Mouse (Mus musculus) limb, embryonic 14.5 days (tissue): ENCODE results near the gene Pck2. TPM values are rescaled to one million over a fixed set of nuclear protein-coding genes. Genes with fewer than 3 reads are reported as not detected.

Source experiments
- ATAC-seq: fragments of 200-750 bp; cut with Nextera tagmentation; 2 replicates; pipeline ENCODE4 v1.8.0; 2017; ENCODE audit warnings: low read depth, moderate number of reproducible peaks, moderate TSS enrichment; ENCODE audit not compliant: low FRiP score
- DNase-seq: peaks from one replicate; pipeline ENCODE4 v3.0.0-alpha.2; 2015; ENCODE audit warnings: low spot score
- H3K27ac ChIP-seq: fragments of 300-500 bp; sonication (generic); replicated peaks from 2 replicates; pipeline ENCODE4 v1.5.1; 2014; ENCODE audit warnings: low read depth, mild to moderate bottlenecking, low read length, moderate library complexity, mixed read lengths
- H3K27me3 ChIP-seq: fragments of 300-500 bp; sonication (generic); 2 replicates; pipeline ENCODE4 v1.6.1; 2014; ENCODE audit warnings: low read length, mixed read lengths; ENCODE audit not compliant: control insufficient read depth, insufficient read depth
- H3K36me3 ChIP-seq: fragments of 300-500 bp; sonication (generic); 2 replicates; pipeline ENCODE4 v1.6.1; 2014; ENCODE audit warnings: mild to moderate bottlenecking, low read length, moderate library complexity, mixed read lengths; ENCODE audit not compliant: control insufficient read depth, insufficient read depth
- H3K4me1 ChIP-seq: fragments of 300-500 bp; sonication (generic); 2 replicates; pipeline ENCODE4 v1.6.1; 2014; ENCODE audit warnings: antibody characterized with exemption, low read length, mixed read lengths; ENCODE audit not compliant: control insufficient read depth, insufficient read depth
- H3K4me2 ChIP-seq: fragments of 300-500 bp; sonication (generic); replicated peaks from 2 replicates; pipeline ENCODE4 v1.6.1; 2014; ENCODE audit warnings: low read depth, mild to moderate bottlenecking, low read length, moderate library complexity; ENCODE audit not compliant: severe bottlenecking
- H3K4me3 ChIP-seq: fragments of 300-500 bp; sonication (generic); replicated peaks from 2 replicates; pipeline ENCODE4 v1.5.1; 2014; ENCODE audit warnings: low read length
- H3K9ac ChIP-seq: fragments of 300-500 bp; sonication (generic); 2 replicates; pipeline ENCODE4 v1.6.1; 2014; ENCODE audit warnings: mild to moderate bottlenecking, low read depth, low read length, moderate library complexity; ENCODE audit not compliant: severe bottlenecking
- H3K9me3 ChIP-seq: fragments of 300-500 bp; sonication (generic); 2 replicates; pipeline ENCODE4 v1.6.1; 2016; ENCODE audit warnings: low read length; ENCODE audit not compliant: control insufficient read depth
- POLR2A ChIP-seq: fragments of 200-500 bp; IDR thresholded peaks from 2 replicates; pipeline ENCODE4 v1.8.0; 2012; ENCODE audit warnings: inconsistent platforms, mild to moderate bottlenecking, moderate library complexity, borderline replicate concordance; ENCODE audit not compliant: insufficient read depth, insufficient read length; ENCODE audit errors: extremely low read depth
- WGBS: fragments of 180-500 bp; shearing (Covaris S2); extraction: QIAGEN DNeasy Blood & Tissue Kit; methylation state at CpG from one replicate; pipeline ENCODE4 v1.1.7; 2014; 5-methylcytosine and 5-hydroxymethylcytosine counted together
- polyA plus RNA-seq, 2 experiments: library from polyadenylated mRNA; depleted of rRNA in 1 of 2; stranded (reverse) in 1 of 2; unstranded in 1 of 2; fragments of >200 nt; fragmentation: Nextera tagmentation in 1 of 2; extraction: Ambion mirVana in 1 of 2; gene quantifications; 2 replicates each; pipeline versions ENCODE4 v1.2.1 to v1.2.3; 2012 to 2014

Gene Pck2
- polyA plus RNA-seq, 2 experiments = 22.5 to 39.3 TPM

GRCm38 (mm10) chr14:55509540-55509939 is 30.5 kb upstream of the Pck2 start:
- Histone ChIP-seq H3K36me3 (no peaks in the 10 kb centered on the region), H3K27me3 (no peaks in the 10 kb centered on the region), H3K9ac (no peak overlapping the region), H3K27ac (no peak overlapping the region), H3K4me1 (no peaks in the 10 kb centered on the region; the same call in 1 of the 2 replicates), H3K9me3 (no peaks in the 10 kb centered on the region), H3K4me3 (no peak overlapping the region), H3K4me2 (no peak overlapping the region)
- DNase-seq = no peak
- ATAC-seq = no peak
- 78% methylated on average over 10 of the region's 10 CpGs for WGBS
- no peak for TF ChIP-seq POLR2A

- WGBS = 68% methylated on average over 22 of the region's 22 CpGs
- H3K27me3 ChIP-seq = no peaks in the 10 kb centered on the region
- H3K4me2 ChIP-seq = no peak within 1 kb of the TSS
- no peak within 1 kb of the TSS for H3K27ac ChIP-seq
- no peaks in the 10 kb centered on the region for H3K36me3 ChIP-seq
- ATAC-seq = 0 out of 2 replicates have a peak, but pooled peaks have one; percentile 19
- H3K9me3 ChIP-seq = no peaks in the 10 kb centered on the region
- no peak for TF ChIP-seq POLR2A
- no peak for DNase-seq
- H3K4me3 ChIP-seq = no peak within 1 kb of the TSS
- no peak within 1 kb of the TSS for H3K9ac ChIP-seq
- no peaks in the 10 kb centered on the region; the same call in 1 of the 2 replicates for H3K4me1 ChIP-seq
Observed at GRCm38 (mm10) chr14:55510125-55510731, 29.8 kb upstream of the Pck2 start, which contains the start of gene Cpne6. Gene Cpne6 (plus strand): TSS chr14:55510445.

- no peak overlapping the region for H3K27ac ChIP-seq
- TF ChIP-seq POLR2A = no peak
- H3K4me2 ChIP-seq = no peak overlapping the region
- H3K36me3 ChIP-seq = no peaks in the 10 kb centered on the region
- no peak for DNase-seq
- H3K9ac ChIP-seq = no peak overlapping the region
- no peaks in the 10 kb centered on the region; the same call in 1 of the 2 replicates for H3K4me1 ChIP-seq
- no peaks in the 10 kb centered on the region for H3K27me3 ChIP-seq
- no peak for ATAC-seq
- 57% methylated on average over 7 of the region's 7 CpGs for WGBS
- H3K4me3 ChIP-seq = no peak overlapping the region
- H3K9me3 ChIP-seq = no peaks in the 10 kb centered on the region
Observed at GRCm38 (mm10) chr14:55511037-55511436, 29.0 kb upstream of the Pck2 start.

GRCm38 (mm10) chr14:55513927-55514326 is 26.1 kb upstream of the Pck2 start:
- Histone ChIP-seq H3K27ac (no peak overlapping the region), H3K4me3 (no peak overlapping the region), H3K27me3 (peaks cover 1% of the 10 kb centered on the region; the same call in 1 of the 2 replicates), H3K9ac (no peak overlapping the region), H3K4me1 (no peaks in the 10 kb centered on the region; the same call in 1 of the 2 replicates), H3K36me3 (no peaks in the 10 kb centered on the region), H3K9me3 (no peaks in the 10 kb centered on the region), H3K4me2 (no peak overlapping the region)
- DNase-seq (no peak), ATAC-seq (no peak)
- TF ChIP-seq POLR2A = no peak
- 59% methylated on average over 10 of the region's 10 CpGs for WGBS

- no peaks in the 10 kb centered on the region for H3K36me3 ChIP-seq
- H3K4me3 ChIP-seq = no peak overlapping the region
- H3K9ac ChIP-seq = no peak overlapping the region
- H3K27ac ChIP-seq = no peak overlapping the region
- no peaks in the 10 kb centered on the region for H3K9me3 ChIP-seq
- H3K4me1 ChIP-seq = no peaks in the 10 kb centered on the region
- TF ChIP-seq POLR2A = no peak
- H3K27me3 ChIP-seq = peaks cover 18% of the 10 kb centered on the region
- no peak for ATAC-seq
- WGBS = 85% methylated on average over 4 of the region's 4 CpGs
- H3K4me2 ChIP-seq = no peak overlapping the region
- no peak for DNase-seq
Observed at GRCm38 (mm10) chr14:55515846-55516245, 24.2 kb upstream of the Pck2 start.
